Mouse (Mus musculus) lung, embryonic 16.5 days (tissue): ENCODE measurements around the gene Map4k3. TPM values are rescaled to one million over a fixed set of nuclear protein-coding genes. Genes with fewer than 3 reads are reported as not detected.
"Not testable (repeated sequence)": the region's sequence is repeated elsewhere in the genome, so short reads cannot be mapped to it uniquely, and the experiment has no call there.

ENCODE experiments used
- ATAC-seq: fragments of 200-750 bp; cut with Nextera tagmentation; 2 replicates; pipeline ENCODE4 v1.8.0; 2017; ENCODE audit warnings: low read depth, mild to moderate bottlenecking, moderate library complexity
- H3K27ac ChIP-seq: fragments of 300-500 bp; sonication (generic); 2 replicates; pipeline ENCODE4 v1.5.1; 2014; ENCODE audit warnings: mild to moderate bottlenecking, control low read depth, low read length
- H3K27me3 ChIP-seq: fragments of 300-500 bp; sonication (generic); 2 replicates; pipeline ENCODE4 v1.6.1; 2014; ENCODE audit warnings: low read depth, low read length, mixed read lengths; ENCODE audit not compliant: control insufficient read depth, insufficient read depth
- H3K36me3 ChIP-seq: fragments of 300-500 bp; sonication (generic); 2 replicates; pipeline ENCODE4 v1.6.1; 2014; ENCODE audit warnings: low read length; ENCODE audit not compliant: control insufficient read depth, insufficient read depth
- H3K4me1 ChIP-seq: fragments of 300-500 bp; sonication (generic); replicated peaks from 2 replicates; pipeline ENCODE4 v1.6.1; 2014; ENCODE audit warnings: low read length, mixed read lengths; ENCODE audit not compliant: control insufficient read depth, insufficient read depth
- H3K4me2 ChIP-seq: fragments of 300-500 bp; sonication (generic); 2 replicates; pipeline ENCODE4 v1.6.1; 2014; ENCODE audit warnings: low read depth, low read length, control low read depth
- H3K4me3 ChIP-seq: fragments of 300-500 bp; sonication (generic); 2 replicates; pipeline ENCODE4 v1.5.1; 2014; ENCODE audit warnings: mild to moderate bottlenecking, low read length, control low read depth
- H3K9ac ChIP-seq: fragments of 300-500 bp; sonication (generic); 2 replicates; pipeline ENCODE4 v1.6.1; 2014; ENCODE audit warnings: low read length, control low read depth
- H3K9me3 ChIP-seq: fragments of 300-500 bp; sonication (generic); 2 replicates; pipeline ENCODE4 v1.6.1; 2016; ENCODE audit warnings: low read length; ENCODE audit not compliant: control insufficient read depth
- WGBS: fragments of 180-500 bp; shearing (Covaris S2); extraction: QIAGEN DNeasy Blood & Tissue Kit; methylation state at CpG from one replicate; pipeline ENCODE4 v1.1.7; 2014; 5-methylcytosine and 5-hydroxymethylcytosine counted together
- polyA plus RNA-seq: library from polyadenylated mRNA; unstranded; fragments of >200 nt; fragmentation: Nextera tagmentation; extraction: Ambion mirVana; gene quantifications from 2 replicates; pipeline ENCODE4 v1.2.1, GENCODE M21; 2015

Gene Map4k3
- polyA plus RNA-seq, 1 experiment from 2014 or later = 42.5 TPM

DNA sequence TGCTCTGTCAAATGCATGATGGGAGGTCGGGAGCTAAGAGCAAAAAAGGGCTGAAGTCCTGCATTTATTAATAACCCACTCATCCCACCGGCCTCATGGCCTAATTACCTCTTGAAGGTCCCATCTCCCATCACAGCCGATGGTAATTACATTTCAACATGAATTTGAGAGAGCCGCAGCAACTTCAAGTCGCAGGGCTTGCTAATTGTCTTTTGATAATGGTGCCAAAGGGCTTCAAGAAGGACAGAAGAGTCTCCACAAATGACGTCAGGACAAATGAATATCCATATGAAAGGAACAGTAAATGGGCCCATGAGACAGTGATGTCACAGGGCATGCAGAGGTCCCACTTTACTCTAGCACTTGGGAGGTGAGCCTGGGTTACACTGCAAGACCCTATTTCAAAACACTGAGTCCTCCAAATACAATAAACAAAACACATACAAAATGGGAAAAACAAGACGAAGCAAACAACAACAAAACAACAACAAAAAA, 153.8 kb downstream of the Map4k3 start:
- no peak for ATAC-seq
- H3K27me3 ChIP-seq = no peaks in the 10 kb centered on the region
- H3K9ac ChIP-seq = no peak overlapping the region
- H3K4me2 ChIP-seq = no peak overlapping the region
- H3K4me3 ChIP-seq = no peak overlapping the region
- H3K36me3 ChIP-seq = no peaks in the 10 kb centered on the region
- H3K4me1 ChIP-seq = peaks cover 7% of the 10 kb centered on the region; the same call in 1 of the 2 replicates
- 79% methylated on average over 7 of the region's 7 CpGs for WGBS
- no peak overlapping the region for H3K27ac ChIP-seq
- no peaks in the 10 kb centered on the region for H3K9me3 ChIP-seq

DNA sequence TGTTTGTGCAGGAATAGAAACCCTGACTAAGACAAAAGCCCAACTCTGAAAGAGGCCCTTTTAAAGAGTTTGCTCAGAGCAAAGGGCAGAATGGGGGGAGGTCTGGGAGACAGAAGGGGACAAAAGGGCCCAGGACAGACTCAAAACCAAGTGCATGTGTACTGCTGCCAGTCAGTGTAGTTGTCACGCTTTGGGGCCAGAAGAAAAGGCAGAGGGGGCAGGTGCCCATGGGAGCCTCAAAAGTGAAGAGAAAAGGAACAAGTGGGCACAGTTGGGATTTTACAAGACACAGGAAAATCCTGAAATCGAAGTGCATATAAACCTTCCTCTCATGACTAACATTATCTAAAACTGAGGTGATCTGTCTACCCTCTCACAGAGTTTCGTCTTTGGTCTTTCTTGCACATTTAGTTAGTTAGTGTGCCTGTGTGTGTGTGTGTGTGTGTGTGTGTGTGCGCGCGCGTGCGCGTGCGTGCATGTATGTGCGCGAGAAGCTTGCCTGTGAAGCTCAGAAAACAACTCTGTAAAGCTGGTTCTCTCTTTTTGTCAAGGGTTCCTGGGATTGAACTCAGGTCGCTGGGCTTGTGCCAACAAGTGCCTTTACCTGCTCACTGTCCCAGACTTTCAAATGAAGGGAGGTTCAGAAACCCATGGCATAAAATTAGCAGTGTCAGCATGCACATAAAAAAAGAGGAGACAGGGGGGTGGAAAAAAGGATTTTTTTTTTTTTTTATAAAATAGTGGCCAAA, 155.9 kb downstream of the Map4k3 start:
- H3K4me2 ChIP-seq = no peak overlapping the region
- H3K36me3 ChIP-seq = no peaks in the 10 kb centered on the region
- 0 out of 2 replicates have a peak, but pooled peaks cover 2% of the 10 kb centered on the region for H3K9me3 ChIP-seq
- no peak overlapping the region for H3K27ac ChIP-seq
- H3K9ac ChIP-seq = no peak overlapping the region
- WGBS = 90% methylated on average over 13 of the region's 13 CpGs
- no peak overlapping the region for H3K4me3 ChIP-seq
- no peak for ATAC-seq
- H3K4me1 ChIP-seq = peaks cover 3% of the 10 kb centered on the region; the same call in 1 of the 2 replicates
- H3K27me3 ChIP-seq = no peaks in the 10 kb centered on the region

DNA sequence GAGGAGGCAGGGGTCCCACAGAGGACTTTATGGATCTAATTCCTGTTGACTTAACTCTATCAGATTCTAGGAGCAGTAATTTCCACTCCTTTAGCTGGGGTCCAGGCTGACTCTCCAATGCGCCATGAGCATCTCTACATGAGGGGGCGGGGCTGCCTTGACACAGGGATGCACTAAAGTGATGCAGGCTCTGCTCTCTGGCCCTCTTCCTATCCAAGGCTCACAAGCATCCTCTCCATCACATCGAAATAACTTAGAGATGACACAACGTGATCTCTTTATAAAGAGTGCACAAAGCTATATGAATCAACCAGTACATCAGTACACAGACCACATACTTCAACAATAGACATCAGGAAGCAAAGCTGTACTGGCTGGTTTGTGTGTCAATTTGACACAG, 156.8 kb downstream of the Map4k3 start:
- Histone ChIP-seq H3K4me1 (peaks cover under 1% of the 10 kb centered on the region; the same call in 1 of the 2 replicates), H3K9me3 (0 out of 2 replicates have a peak, but pooled peaks cover 2% of the 10 kb centered on the region), H3K27me3 (no peaks in the 10 kb centered on the region), H3K27ac (no peak overlapping the region), H3K4me3 (no peak overlapping the region), H3K4me2 (no peak overlapping the region), H3K36me3 (no peaks in the 10 kb centered on the region), H3K9ac (no peak overlapping the region)
- 87% methylated on average over 4 of the region's 4 CpGs for WGBS
- ATAC-seq = no peak

GRCm38 (mm10) chr17:80569718-80570117, 158.6 kb downstream of the Map4k3 start:
- WGBS = 94% methylated on average over 1 of the region's 2 CpGs
- not testable (repeated sequence) for ATAC-seq, H3K9ac ChIP-seq

DNA sequence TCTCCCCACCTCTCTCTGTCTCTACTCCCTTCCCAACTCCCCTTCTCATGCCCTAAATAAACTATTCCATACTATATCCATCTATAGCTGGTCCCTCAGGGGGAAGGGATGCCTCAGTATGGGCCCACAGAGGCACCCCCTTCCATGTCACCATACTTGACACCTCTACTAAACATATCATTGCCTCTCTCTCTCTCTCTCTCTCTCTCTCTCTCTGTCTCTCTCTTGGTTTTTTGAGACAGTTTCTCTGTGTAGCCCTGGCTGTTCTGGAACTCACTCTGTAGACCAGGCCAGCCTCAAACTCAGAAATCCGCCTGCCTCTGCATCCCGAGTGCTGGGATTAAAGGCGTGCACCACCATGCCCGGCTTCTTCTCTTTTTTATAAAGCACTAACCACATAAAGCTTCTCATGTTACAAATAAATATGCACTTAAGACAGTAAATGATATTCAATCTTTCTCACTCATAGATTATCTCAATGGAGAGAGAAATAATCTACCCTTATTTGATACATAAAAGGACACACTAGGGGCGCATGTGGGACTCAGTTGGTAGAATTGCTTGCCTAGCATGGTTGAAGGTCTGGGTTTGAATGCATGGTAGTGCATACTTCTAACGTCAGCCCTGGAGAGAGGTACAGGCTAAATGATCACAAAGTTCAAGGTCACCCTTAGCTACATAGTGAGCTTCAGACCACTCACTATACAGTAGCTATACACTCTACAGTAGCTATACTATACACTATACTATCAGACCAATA, 159.3 kb downstream of the Map4k3 start:
- ATAC-seq = no peak
- Histone ChIP-seq H3K4me1 (no peaks in the 10 kb centered on the region), H3K4me3 (no peak overlapping the region), H3K9ac (no peak overlapping the region), H3K4me2 (no peak overlapping the region), H3K36me3 (no peaks in the 10 kb centered on the region), H3K9me3 (0 out of 2 replicates have a peak, but pooled peaks cover 2% of the 10 kb centered on the region), H3K27me3 (no peaks in the 10 kb centered on the region), H3K27ac (no peak overlapping the region)
- WGBS = 86% methylated on average over 6 of the region's 6 CpGs

More at GRCm38 (mm10) chr17:80569718-80570117, 158.6 kb downstream of the Map4k3 start:
- not testable (repeated sequence) for H3K27ac ChIP-seq, H3K4me3 ChIP-seq, H3K4me2 ChIP-seq, H3K4me1 ChIP-seq, H3K9me3 ChIP-seq, H3K27me3 ChIP-seq, H3K36me3 ChIP-seq

- 80% methylated on average over 2 of the region's 2 CpGs for WGBS
- Histone ChIP-seq H3K27me3 (no peaks in the 10 kb centered on the region), H3K4me1 (no peaks in the 10 kb centered on the region), H3K4me2 (no peak overlapping the region), H3K27ac (no peak overlapping the region), H3K36me3 (no peaks in the 10 kb centered on the region), H3K4me3 (no peak overlapping the region), H3K9me3 (0 out of 2 replicates have a peak, but pooled peaks cover 2% of the 10 kb centered on the region), H3K9ac (no peak overlapping the region)
- no peak for ATAC-seq
Observed at GRCm38 (mm10) chr17:80568441-80568840, 159.8 kb downstream of the Map4k3 start.

GRCm38 (mm10) chr17:80564611-80564924, 163.7 kb downstream of the Map4k3 start:
- no peak overlapping the region for H3K9ac ChIP-seq
- no peak for ATAC-seq
- H3K4me1 ChIP-seq = no peaks in the 10 kb centered on the region
- H3K4me3 ChIP-seq = no peak overlapping the region
- H3K36me3 ChIP-seq = no peaks in the 10 kb centered on the region
- WGBS = 66% methylated on average over 3 of the region's 3 CpGs
- no peak overlapping the region for H3K27ac ChIP-seq
- H3K27me3 ChIP-seq = no peaks in the 10 kb centered on the region
- 0 out of 2 replicates have a peak, but pooled peaks cover 2% of the 10 kb centered on the region for H3K9me3 ChIP-seq
- no peak overlapping the region for H3K4me2 ChIP-seq

DNA sequence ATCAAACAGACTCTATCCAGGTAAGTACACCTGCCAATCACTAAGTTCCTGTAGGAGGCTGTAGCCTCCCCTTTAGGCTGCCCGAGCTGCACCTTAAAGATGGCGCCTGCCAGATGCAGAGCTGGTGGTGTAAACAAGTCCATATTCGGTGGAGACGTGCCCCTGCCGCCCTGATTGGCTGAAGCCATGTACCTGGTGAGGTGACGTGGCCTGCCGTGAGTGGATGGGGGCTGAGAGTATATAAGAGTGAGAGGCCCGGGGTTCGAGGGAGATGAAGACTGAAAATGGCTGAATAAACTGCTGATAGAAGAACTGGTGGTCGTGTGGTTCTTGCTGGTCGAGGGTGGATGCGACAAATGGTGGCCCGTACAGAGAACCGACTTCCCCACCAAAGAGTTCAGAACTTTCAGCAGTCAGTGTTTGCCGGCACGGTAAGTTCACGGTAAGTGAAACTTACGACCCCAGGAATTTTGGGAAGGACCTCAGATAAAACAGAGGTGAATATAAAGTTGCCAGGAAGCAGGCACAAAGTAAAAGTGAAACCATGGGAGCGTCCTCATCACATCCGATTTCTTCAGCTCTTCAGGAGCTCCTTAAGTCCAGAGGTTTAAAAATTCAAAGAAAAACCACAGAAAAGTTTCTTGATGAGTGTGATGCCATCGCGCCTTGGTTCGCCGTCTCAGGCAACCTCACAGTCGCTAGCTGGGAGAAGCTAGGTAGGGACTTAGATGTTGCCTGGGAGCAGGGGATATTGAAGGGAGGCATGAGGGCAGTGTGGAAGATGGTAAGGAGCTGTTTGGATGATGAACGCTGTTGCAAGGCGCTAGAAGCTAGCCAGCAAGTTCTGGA, 164.3 kb downstream of the Map4k3 start:
- WGBS = 92% methylated on average over 27 of the region's 27 CpGs
- not testable (repeated sequence) for H3K27me3 ChIP-seq, H3K4me2 ChIP-seq, H3K4me1 ChIP-seq, H3K27ac ChIP-seq, H3K36me3 ChIP-seq, H3K9me3 ChIP-seq, ATAC-seq, H3K4me3 ChIP-seq, H3K9ac ChIP-seq
